Mouse (Mus musculus) hindbrain, embryonic 11.5 days (tissue): ENCODE data around the gene Chadl. TPM values are rescaled to one million over a fixed set of nuclear protein-coding genes. Genes with fewer than 3 reads are reported as not detected.

Experiments used
- ATAC-seq: fragments of 200-750 bp; cut with Nextera tagmentation; 2 replicates; pipeline ENCODE4 v1.8.0; 2017; ENCODE audit warnings: mild to moderate bottlenecking, moderate TSS enrichment, moderate library complexity; ENCODE audit not compliant: low FRiP score
- DNase-seq: peaks from one replicate; pipeline ENCODE4 v3.0.0-alpha.2; 2015; ENCODE audit warnings: low spot score
- H3K27ac ChIP-seq: fragments of 300-500 bp; sonication (generic); 2 replicates; pipeline ENCODE4 v1.5.1; 2014; ENCODE audit warnings: mild to moderate bottlenecking, low read depth, low read length
- H3K27me3 ChIP-seq: fragments of 300-500 bp; sonication (generic); 2 replicates; pipeline ENCODE4 v1.6.1; 2014; ENCODE audit warnings: mild to moderate bottlenecking, low read length, moderate library complexity, mixed read lengths; ENCODE audit not compliant: control insufficient read depth, insufficient read depth
- H3K36me3 ChIP-seq: fragments of 300-500 bp; sonication (generic); 2 replicates; pipeline ENCODE4 v1.6.1; 2014; ENCODE audit warnings: mild to moderate bottlenecking, low read length, moderate library complexity, mixed read lengths; ENCODE audit not compliant: control insufficient read depth, insufficient read depth
- H3K4me1 ChIP-seq: fragments of 300-500 bp; sonication (generic); replicated peaks from 2 replicates; pipeline ENCODE4 v1.6.1; 2014; ENCODE audit warnings: low read length, mixed read lengths; ENCODE audit not compliant: control insufficient read depth, insufficient read depth
- H3K4me2 ChIP-seq: fragments of 300-500 bp; sonication (generic); replicated peaks from 2 replicates; pipeline ENCODE4 v1.6.1; 2014; ENCODE audit warnings: mild to moderate bottlenecking, low read depth, low read length
- H3K4me3 ChIP-seq: fragments of 300-500 bp; sonication (generic); 2 replicates; pipeline ENCODE4 v1.5.1; 2014; ENCODE audit warnings: low read depth, low read length
- H3K9ac ChIP-seq: fragments of 300-500 bp; sonication (generic); 2 replicates; pipeline ENCODE4 v1.6.1; 2014; ENCODE audit warnings: low read depth, low read length
- H3K9me3 ChIP-seq: fragments of 300-500 bp; sonication (generic); 2 replicates; pipeline ENCODE4 v1.6.1; 2016; ENCODE audit warnings: low read length; ENCODE audit not compliant: control insufficient read depth
- WGBS: fragments of 180-500 bp; shearing (Covaris S2); extraction: QIAGEN DNeasy Blood & Tissue Kit; methylation state at CpG from one replicate; pipeline ENCODE4 v1.1.7; 2014; 5-methylcytosine and 5-hydroxymethylcytosine counted together
- polyA plus RNA-seq: library from polyadenylated mRNA; unstranded; fragments of >200 nt; fragmentation: Nextera tagmentation; extraction: Ambion mirVana; gene quantifications from 2 replicates; pipeline ENCODE4 v1.2.1, GENCODE M21; 2014

Gene Chadl
- polyA plus RNA-seq, 1 experiment from 2014 or later, result 3.5 TPM

DNA sequence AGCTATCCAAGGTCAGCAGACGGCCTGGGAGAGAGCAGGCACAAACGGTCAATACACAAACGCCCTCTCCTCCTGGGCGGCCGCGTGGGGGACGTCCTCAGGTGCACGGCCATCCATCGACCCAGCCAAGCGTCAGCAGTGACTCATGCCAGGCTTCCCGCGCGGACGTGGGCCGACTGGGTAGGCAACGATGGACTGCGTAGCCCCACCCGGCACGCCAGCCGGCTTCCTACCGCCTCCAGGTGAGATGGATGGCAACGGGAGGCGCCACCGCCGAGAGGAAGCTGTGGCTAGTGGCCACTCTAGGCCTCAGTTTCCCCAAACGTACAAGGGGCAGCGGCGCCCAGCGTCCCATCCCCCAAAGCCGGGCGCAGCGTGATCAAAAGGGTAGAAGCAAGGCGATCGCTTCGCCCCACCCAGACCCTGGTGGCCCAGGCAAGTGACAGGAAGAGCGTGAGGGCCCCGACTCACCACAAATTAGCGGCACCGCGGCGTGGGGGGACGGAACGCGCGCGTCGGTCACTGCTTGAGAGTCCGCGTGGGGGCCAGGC is 32.2 kb upstream of the Chadl start:
- Histone ChIP-seq H3K4me2 (peak overlapping the region; percentile 90), H3K4me1 (no peaks in the 10 kb centered on the region; the same call in none of the 2 replicates), H3K9me3 (no peaks in the 10 kb centered on the region), H3K4me3 (peak overlapping the region; percentile 100), H3K27me3 (no peaks in the 10 kb centered on the region), H3K9ac (peak overlapping the region; percentile 92), H3K36me3 (peaks cover 2% of the 10 kb centered on the region; the same call in 1 of the 2 replicates), H3K27ac (peak overlapping the region; percentile 58)
- ATAC-seq (peak; percentile 38), DNase-seq (peak; percentile 40)
- WGBS, result under 1% methylated on average over 47 of the region's 49 CpGs

DNA sequence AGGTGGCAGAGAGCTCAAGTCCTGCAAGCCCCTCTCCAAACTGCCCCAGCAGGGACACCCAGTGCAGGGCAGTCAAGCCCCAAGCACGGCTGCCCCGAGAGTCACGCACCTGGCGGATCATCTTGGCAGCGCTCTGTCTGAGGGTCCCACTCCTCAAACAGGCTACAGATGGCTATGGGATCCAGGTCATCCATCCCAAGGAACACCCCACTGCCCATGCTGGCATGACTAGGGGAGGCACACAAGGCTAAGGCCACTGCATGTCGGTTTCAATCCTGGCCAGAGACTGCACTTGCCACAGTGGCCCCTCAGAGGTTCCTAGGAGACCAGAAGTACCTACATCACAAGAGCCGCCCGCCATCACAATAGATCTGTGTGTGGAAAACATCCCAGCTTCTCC is 28.9 kb upstream of the Chadl start:
- Histone ChIP-seq H3K36me3 (peaks cover 8% of the 10 kb centered on the region; the same call in 1 of the 2 replicates), H3K4me1 (no peaks in the 10 kb centered on the region; the same call in none of the 2 replicates), H3K4me3 (no peak overlapping the region), H3K27ac (no peak overlapping the region), H3K9ac (no peak overlapping the region), H3K27me3 (no peaks in the 10 kb centered on the region), H3K9me3 (no peaks in the 10 kb centered on the region), H3K4me2 (no peak overlapping the region)
- ATAC-seq (no peak), DNase-seq (no peak)
- WGBS, result 96% methylated on average over 8 of the region's 8 CpGs

DNA sequence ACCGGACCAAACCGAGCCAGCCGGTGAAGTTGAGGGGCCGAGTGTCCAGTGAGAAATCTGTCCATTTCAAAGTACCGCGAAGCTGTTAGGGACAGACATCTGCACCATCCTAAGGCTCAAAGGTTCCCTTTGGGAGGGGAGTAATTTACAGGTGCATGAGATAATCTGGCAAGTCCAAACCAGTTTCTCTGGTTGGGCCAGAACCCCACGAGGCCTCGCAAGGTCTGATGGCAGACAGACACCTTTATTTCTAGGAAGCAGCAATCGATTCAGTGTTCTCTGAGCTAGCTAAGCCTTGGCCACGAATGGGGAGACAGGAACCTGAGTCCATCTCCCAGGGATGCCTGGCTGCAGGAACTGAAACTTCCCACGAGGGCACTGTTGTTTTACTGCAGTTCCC is 26.6 kb upstream of the Chadl start:
- Histone ChIP-seq H3K27ac (no peak overlapping the region), H3K27me3 (no peaks in the 10 kb centered on the region), H3K4me3 (no peak overlapping the region), H3K36me3 (peaks cover 12% of the 10 kb centered on the region), H3K4me1 (no peaks in the 10 kb centered on the region; the same call in none of the 2 replicates), H3K9me3 (no peaks in the 10 kb centered on the region), H3K9ac (no peak overlapping the region), H3K4me2 (no peak overlapping the region)
- no peak for ATAC-seq
- 93% methylated on average over 11 of the region's 11 CpGs for WGBS
- DNase-seq, result no peak

DNA sequence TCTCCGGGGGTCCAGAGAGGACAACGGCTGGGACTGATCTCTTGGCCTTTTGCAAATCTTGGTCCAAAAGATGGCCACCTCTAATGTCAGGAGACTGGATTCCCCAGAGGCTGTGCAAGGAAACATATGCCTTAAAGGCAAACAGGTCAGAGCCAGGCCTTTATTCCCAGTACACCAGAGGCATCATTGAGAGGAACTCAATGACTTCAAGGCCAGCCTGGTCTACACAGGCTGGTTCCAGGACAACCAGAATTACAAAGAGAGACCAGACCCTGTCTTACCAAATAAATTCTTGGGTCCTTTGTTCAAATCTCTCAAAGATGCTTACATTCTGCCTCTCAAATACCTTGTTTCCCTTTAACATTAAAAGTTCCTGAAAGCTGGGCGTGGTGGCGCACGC is 25.3 kb upstream of the Chadl start:
- H3K4me2 ChIP-seq, result no peak overlapping the region
- H3K36me3 ChIP-seq, result peaks cover 12% of the 10 kb centered on the region
- no peaks in the 10 kb centered on the region for H3K9me3 ChIP-seq
- 96% methylated on average over 5 of the region's 5 CpGs for WGBS
- ATAC-seq, result no peak
- no peaks in the 10 kb centered on the region for H3K27me3 ChIP-seq
- no peak overlapping the region for H3K27ac ChIP-seq
- no peaks in the 10 kb centered on the region for H3K4me1 ChIP-seq
- no peak overlapping the region for H3K9ac ChIP-seq
- H3K4me3 ChIP-seq, result no peak overlapping the region
- no peak for DNase-seq

DNA sequence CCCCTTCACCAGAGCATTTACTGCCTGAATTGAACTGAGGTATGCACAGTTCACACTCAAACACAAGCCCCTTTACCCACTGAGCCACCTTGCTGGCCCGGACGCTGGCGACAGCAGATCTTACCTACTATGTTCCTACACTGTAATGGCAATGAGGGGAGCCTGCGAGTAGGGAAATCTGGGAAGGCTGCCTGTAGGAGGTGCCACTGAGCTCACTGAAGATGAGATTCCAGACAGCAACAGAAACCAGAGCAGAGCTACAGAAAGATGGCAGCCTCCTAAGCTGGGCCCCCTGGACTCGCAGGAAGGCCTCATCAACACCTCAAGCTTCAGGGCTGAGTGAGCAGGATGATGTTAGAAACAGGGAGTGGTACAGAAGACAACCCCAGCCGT is 22.0 kb upstream of the Chadl start:
- Histone ChIP-seq H3K9me3 (no peaks in the 10 kb centered on the region), H3K27ac (no peak overlapping the region)
- WGBS, result 93% methylated on average over 6 of the region's 6 CpGs

DNA sequence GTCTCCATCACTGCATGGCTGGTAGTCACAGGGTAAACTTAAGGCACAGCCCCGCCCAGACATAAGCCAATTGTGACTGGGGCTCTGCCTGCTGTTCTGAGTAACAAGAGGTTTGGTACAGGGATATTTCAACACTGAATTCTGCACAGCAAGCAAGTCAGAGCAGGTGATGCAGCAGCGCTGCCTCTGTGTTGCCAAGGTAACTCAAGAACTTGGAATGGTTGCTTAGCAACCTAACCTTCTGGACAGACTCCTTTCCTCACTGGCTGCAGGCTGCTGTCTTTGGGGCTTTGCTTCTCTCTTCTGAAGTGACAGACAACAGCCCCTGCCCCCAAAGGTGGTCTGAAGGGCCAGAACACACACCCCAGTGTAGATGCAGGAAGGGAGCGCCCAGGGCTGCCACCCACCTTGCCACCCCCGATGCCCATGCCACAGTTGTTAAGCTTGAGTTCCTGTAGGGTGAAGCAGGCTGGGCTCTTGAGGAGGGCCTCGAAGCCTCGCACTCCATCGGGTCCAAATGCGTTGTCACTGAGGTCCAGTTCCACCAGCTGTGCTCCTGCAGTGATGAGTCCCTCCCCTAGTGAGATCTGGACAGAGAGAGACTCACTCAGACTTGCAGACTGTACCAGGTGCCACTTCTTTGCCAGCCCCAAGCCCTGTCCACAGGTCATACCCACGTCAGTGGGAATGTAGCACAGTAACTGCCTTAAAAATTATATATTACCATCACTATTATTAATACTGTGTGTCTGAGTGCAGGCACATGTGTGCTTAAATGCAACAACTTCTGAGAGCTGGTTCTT is 21.4 kb upstream of the Chadl start:
- H3K27me3 ChIP-seq, result no peaks in the 10 kb centered on the region
- H3K9me3 ChIP-seq, result no peaks in the 10 kb centered on the region
- 0 out of 2 replicates have a peak overlapping the region, but pooled peaks have one; percentile 10 for H3K27ac ChIP-seq
- peaks cover 28% of the 10 kb centered on the region for H3K36me3 ChIP-seq
- H3K4me3 ChIP-seq, result no peak overlapping the region
- DNase-seq (no peak), ATAC-seq (no peak)
- no peak overlapping the region for H3K9ac ChIP-seq
- H3K4me2 ChIP-seq, result no peak overlapping the region
- no peaks in the 10 kb centered on the region for H3K4me1 ChIP-seq
- 90% methylated on average over 9 of the region's 9 CpGs for WGBS

More for the DNA sequence above, 22.0 kb upstream of the Chadl start:
- H3K9ac ChIP-seq, result no peak overlapping the region
- no peak overlapping the region for H3K4me3 ChIP-seq
- DNase-seq (no peak), ATAC-seq (no peak)
- H3K4me2 ChIP-seq, result no peak overlapping the region
- H3K27me3 ChIP-seq, result no peaks in the 10 kb centered on the region
- peaks cover 24% of the 10 kb centered on the region for H3K36me3 ChIP-seq
- H3K4me1 ChIP-seq, result no peaks in the 10 kb centered on the region

DNA sequence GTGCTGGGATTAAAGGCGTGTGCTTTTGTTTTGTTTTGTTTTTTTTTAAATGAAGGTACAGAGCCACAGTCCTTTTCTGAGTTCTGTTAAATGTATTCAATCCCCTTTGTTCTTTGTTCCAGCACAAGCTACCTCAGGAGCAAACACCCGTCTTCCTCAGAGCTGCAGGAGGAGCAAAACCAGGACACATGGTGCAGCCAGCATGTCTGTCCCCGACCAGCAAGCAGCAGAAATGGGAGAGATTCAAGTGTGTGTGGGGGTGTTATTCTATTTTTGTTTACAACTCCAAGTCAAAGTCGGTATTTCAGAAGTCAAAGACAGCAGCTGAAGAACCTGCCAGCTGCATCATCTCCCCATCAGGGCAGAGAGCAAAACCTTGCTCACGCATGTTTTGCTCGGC is 16.7 kb upstream of the Chadl start:
- H3K4me1 ChIP-seq, result no peaks in the 10 kb centered on the region
- no peak overlapping the region for H3K4me2 ChIP-seq
- H3K27ac ChIP-seq, result no peak overlapping the region
- no peak overlapping the region for H3K9ac ChIP-seq
- no peak for DNase-seq
- 87% methylated on average over 6 of the region's 6 CpGs for WGBS
- peaks cover 33% of the 10 kb centered on the region for H3K36me3 ChIP-seq
- H3K4me3 ChIP-seq, result no peak overlapping the region
- H3K27me3 ChIP-seq, result no peaks in the 10 kb centered on the region
- no peak for ATAC-seq
- H3K9me3 ChIP-seq, result no peaks in the 10 kb centered on the region

DNA sequence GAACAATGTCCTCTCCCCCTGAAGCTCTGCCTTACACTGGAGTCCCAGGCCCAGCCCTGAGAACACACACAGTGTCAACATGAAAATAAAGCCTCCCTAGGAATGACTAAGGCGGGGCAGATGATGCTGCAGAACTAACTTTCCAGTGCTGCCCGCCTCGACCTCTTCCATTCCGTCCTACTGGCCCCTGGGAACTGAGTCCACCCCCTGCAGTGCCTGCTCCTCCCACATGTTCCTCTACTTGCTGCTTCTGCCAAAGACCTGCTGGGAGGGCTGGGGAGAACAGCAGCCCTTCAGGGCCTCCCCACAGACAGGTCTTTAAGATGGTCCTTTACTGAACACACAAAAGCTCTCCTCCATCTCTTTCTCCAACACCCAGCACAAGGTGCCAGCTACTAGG is 13.7 kb upstream of the Chadl start:
- Histone ChIP-seq H3K27me3 (no peaks in the 10 kb centered on the region), H3K4me3 (no peak overlapping the region), H3K4me2 (no peak overlapping the region), H3K4me1 (no peaks in the 10 kb centered on the region), H3K27ac (no peak overlapping the region), H3K9ac (no peak overlapping the region), H3K36me3 (peaks cover 33% of the 10 kb centered on the region), H3K9me3 (no peaks in the 10 kb centered on the region)
- 79% methylated on average over 4 of the region's 4 CpGs for WGBS
- ATAC-seq (no peak), DNase-seq (no peak)

DNA sequence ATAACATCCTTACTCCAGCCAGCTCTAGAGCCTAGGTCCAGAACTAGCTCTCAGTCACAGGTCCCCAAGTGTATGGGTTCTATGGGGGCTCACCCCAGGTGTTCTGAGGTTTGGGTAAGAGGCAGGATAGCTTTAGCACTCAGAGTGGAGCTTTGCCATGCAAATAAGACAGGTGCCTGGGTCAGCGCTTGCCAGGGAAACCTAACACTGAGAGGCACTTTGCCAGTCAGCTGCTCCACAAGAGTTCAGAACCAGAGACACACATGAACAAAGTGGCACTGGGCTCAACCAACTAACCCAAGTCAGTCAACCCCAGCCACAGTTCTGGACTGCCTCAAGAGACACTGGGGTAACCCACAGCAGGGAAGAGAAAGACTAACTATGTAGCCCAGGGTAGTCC is 12.6 kb upstream of the Chadl start:
- ATAC-seq (no peak), DNase-seq (no peak)
- WGBS, result 92% methylated on average over 1 of the region's 1 CpGs
- Histone ChIP-seq H3K27me3 (no peaks in the 10 kb centered on the region), H3K9ac (no peak overlapping the region), H3K4me2 (no peak overlapping the region), H3K9me3 (no peaks in the 10 kb centered on the region), H3K4me3 (no peak overlapping the region), H3K36me3 (peaks cover 41% of the 10 kb centered on the region), H3K4me1 (no peaks in the 10 kb centered on the region), H3K27ac (no peak overlapping the region)
